ENCODE assay signal across 31 mouse cellular contexts in the genomic region with DNA sequence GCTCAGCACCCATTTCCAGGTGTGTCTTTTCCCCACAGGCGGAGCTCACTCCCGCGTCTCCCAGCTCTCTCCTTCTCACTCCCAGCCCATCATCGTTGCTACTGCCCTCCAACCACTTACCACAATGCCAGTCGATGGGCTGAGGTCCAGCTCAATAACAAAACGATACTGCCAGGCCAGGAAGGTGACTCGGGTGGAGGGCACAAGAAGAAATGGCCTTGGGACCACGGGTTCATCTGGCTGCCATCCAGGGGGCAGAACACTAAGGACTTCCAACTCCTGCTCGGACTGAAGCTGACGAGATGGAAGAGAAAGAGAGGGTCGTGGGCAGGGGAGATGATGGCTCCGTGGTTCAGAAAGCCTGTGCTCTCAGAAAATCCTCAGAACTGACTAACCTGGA. TPM values are rescaled to one million over a fixed set of nuclear protein-coding genes. Genes with fewer than 3 reads are reported as not detected.
DNase-seq lines count a peak whose midpoint lies in the region; ATAC-seq lines count a peak whose summit lies in the region.
"Had no signal": no experiment of that assay in that cellular context is flagged by ENCODE, and none has a peak within 500 bp of the region (broad histone marks: within the 10 kb centered on the region; RNA-seq: fewer than 3 reads in every experiment).

No protein-coding gene starts in this region.

- no peaks in the 10 kb centered on the region for H3K4me1 ChIP-seq in hindbrain, embryonic 16.5 days (ENCODE audit: control insufficient read depth, insufficient read depth, low read depth, low read length)
- H3K4me1 ChIP-seq: hindbrain, embryonic 10.5 days; limb, embryonic 12.5 days; lung, embryonic 15.5 days had no signal

- H3K4me3 ChIP-seq in hindbrain, embryonic 16.5 days (ENCODE audit: low read length) = no peak overlapping the region
- H3K4me3 ChIP-seq: embryonic facial prominence, embryonic 15.5 days; forebrain, embryonic 12.5 days; hindbrain, embryonic 10.5 days; hindbrain, embryonic 15.5 days; limb, embryonic 12.5 days; liver, embryonic 15.5 days; lung, embryonic 15.5 days had no signal

- H3K9me3 ChIP-seq in hindbrain, embryonic 16.5 days (ENCODE audit: control insufficient read depth, low read length) = no peaks in the 10 kb centered on the region
- H3K9me3 ChIP-seq: embryonic facial prominence, embryonic 15.5 days; forebrain, embryonic 12.5 days; hindbrain, embryonic 10.5 days; hindbrain, embryonic 15.5 days; limb, embryonic 12.5 days; liver, embryonic 15.5 days; lung, embryonic 15.5 days had no signal

- peaks cover 28% of the 10 kb centered on the region for H3K36me3 ChIP-seq in hindbrain, embryonic 16.5 days (ENCODE audit: control insufficient read depth, insufficient read depth, low read length)

- H3K27me3 ChIP-seq in hindbrain, embryonic 16.5 days (replicated peaks; ENCODE audit: control insufficient read depth, insufficient read depth, low read length) = no peaks in the 10 kb centered on the region
- H3K27me3 ChIP-seq: CH12.LX; embryonic facial prominence, embryonic 15.5 days; forebrain, embryonic 12.5 days; hindbrain, embryonic 15.5 days; limb, embryonic 12.5 days; liver, embryonic 15.5 days; lung, embryonic 15.5 days had no signal

- ATAC-seq in hindbrain, embryonic 16.5 days = no peak
- ATAC-seq: activated CD4-positive, CD25-positive, alpha-beta regulatory T cell, adult 4 months; forebrain, postnatal 0 days; midbrain, embryonic 16.5 days had no signal

- H3K4me2 ChIP-seq in hindbrain, embryonic 16.5 days (ENCODE audit: low read length) = no peak overlapping the region
- H3K4me2 ChIP-seq: embryonic facial prominence, embryonic 15.5 days; forebrain, embryonic 12.5 days; hindbrain, embryonic 15.5 days; limb, embryonic 12.5 days; lung, embryonic 15.5 days; midbrain, embryonic 11.5 days had no signal

- no peak overlapping the region for H3K27ac ChIP-seq in hindbrain, embryonic 16.5 days (ENCODE audit: low read depth, low read length)
- H3K27ac ChIP-seq: embryonic facial prominence, embryonic 15.5 days; forebrain, embryonic 12.5 days; hindbrain, embryonic 10.5 days; hindbrain, embryonic 15.5 days; limb, embryonic 12.5 days; lung, embryonic 15.5 days; stomach, postnatal 0 days had no signal

- DNase-seq in adrenal gland, adult (ENCODE audit: inconsistent age in 2 of 2, low spot score in 1 of 2) = peak; percentile 60 to 72
- no peak for DNase-seq in adrenal gland, postnatal 4 days (ENCODE audit: low spot score in 2 of 2)
- peak; percentile 13 to 48 for DNase-seq in kidney, postnatal 36 days
- no peak for DNase-seq in kidney, postnatal 10 days
- peak; percentile 32 for DNase-seq in ovary, postnatal 36 days (ENCODE audit: low spot score)
- no peak for DNase-seq in ovary, postnatal 10 days (ENCODE audit: low spot score)
- DNase-seq in lung, postnatal 10 days = no peak
- DNase-seq: cerebellum, adult 11-12 months; cerebellum, adult 9-11 months; forebrain, postnatal 0 days; heart, postnatal 14 days; kidney, adult 18-20 months; layer of hippocampus, adult 9-11 months; lung, postnatal 36 days; right cerebral cortex, postnatal 4 days had no signal

- 93% methylated on average over 12 of the region's 12 CpGs for WGBS in hindbrain, embryonic 16.5 days

- H3K9ac ChIP-seq in hindbrain, embryonic 16.5 days (ENCODE audit: low read depth, low read length) = no peak overlapping the region
- H3K9ac ChIP-seq: embryonic facial prominence, embryonic 15.5 days; forebrain, embryonic 12.5 days; forebrain, postnatal 0 days; hindbrain, embryonic 15.5 days; limb, embryonic 12.5 days; liver, embryonic 15.5 days; lung, embryonic 15.5 days had no signal

RNA-seq across cellular contexts. Expression of a gene that starts 6.4 kb away (rescaled TPM):
- total RNA-seq in adrenal gland, postnatal 4 days (2021) = 10 to 100 TPM; 38.6 to 39.3 TPM
- polyA plus RNA-seq in hindbrain, embryonic 16.5 days (2015; fragmentation: Nextera tagmentation; extraction: Ambion mirVana) = 8.0 and 8.7 TPM in 2 replicates

RNA-seq across cellular contexts. Expression of a gene that starts 6.4 kb away (rescaled TPM):
- 10 to 100 TPM; 76.5 to 78.8 TPM for total RNA-seq in adrenal gland, postnatal 4 days (2021)
- 94.7 and 99.3 TPM in 2 replicates for polyA plus RNA-seq in hindbrain, embryonic 16.5 days (2015; fragmentation: Nextera tagmentation; extraction: Ambion mirVana)

RNA-seq across cellular contexts. Expression of a gene that starts 25.2 kb away (rescaled TPM):
- total RNA-seq in adrenal gland, postnatal 4 days (2021) = 10 to 100 TPM; 75.5 to 84.0 TPM
- 36.5 and 36.6 TPM in 2 replicates for polyA plus RNA-seq in hindbrain, embryonic 16.5 days (2015; fragmentation: Nextera tagmentation; extraction: Ambion mirVana)

RNA-seq across cellular contexts. Expression of a gene that starts 34.5 kb away (rescaled TPM):
- 10 to 100 TPM; 41.3 to 42.0 TPM for total RNA-seq in adrenal gland, postnatal 4 days (2021)
- polyA plus RNA-seq in hindbrain, embryonic 16.5 days (2015; fragmentation: Nextera tagmentation; extraction: Ambion mirVana) = 39.6 and 53.7 TPM in 2 replicates

RNA-seq across cellular contexts. Expression of a gene that starts 54.6 kb away (rescaled TPM):
- under 1 TPM; 0.17 to 0.54 TPM for total RNA-seq in adrenal gland, postnatal 4 days (2021)
- polyA plus RNA-seq in hindbrain, embryonic 16.5 days (2015; fragmentation: Nextera tagmentation; extraction: Ambion mirVana) = 0.27 and 0.31 TPM in 2 replicates
- total RNA-seq: CH12.LX; ES-E14; forebrain, postnatal 0 days; gastrocnemius, adult 8-10 months had no signal
- polyA plus RNA-seq: activated CD4-positive, CD25-positive, alpha-beta regulatory T cell, adult 4 months; C2C12; forebrain, postnatal 0 days; midbrain, embryonic 16.5 days had no signal

Comparison
In these comparisons a context has a peak if more than half of its experiments do, and no peak if none do; other contexts are left out.
1. DNase-seq: peak in adrenal gland, adult (2 of 2), kidney, postnatal 36 days (2 of 2) and ovary, postnatal 36 days (single experiment); none in adrenal gland, postnatal 4 days (0 of 2), kidney, postnatal 10 days (single experiment), ovary, postnatal 10 days (single experiment) and lung, postnatal 10 days (single experiment).